Mouse (Mus musculus): ENCODE data around the gene Fam117a. TPM values are rescaled to one million over a fixed set of nuclear protein-coding genes. Genes with fewer than 3 reads are reported as not detected.

Fam117a gene
- 199 and 242 TPM in 2 replicates for polyA plus RNA-seq (2012; ENCODE audit: low replicate concordance)

DNA sequence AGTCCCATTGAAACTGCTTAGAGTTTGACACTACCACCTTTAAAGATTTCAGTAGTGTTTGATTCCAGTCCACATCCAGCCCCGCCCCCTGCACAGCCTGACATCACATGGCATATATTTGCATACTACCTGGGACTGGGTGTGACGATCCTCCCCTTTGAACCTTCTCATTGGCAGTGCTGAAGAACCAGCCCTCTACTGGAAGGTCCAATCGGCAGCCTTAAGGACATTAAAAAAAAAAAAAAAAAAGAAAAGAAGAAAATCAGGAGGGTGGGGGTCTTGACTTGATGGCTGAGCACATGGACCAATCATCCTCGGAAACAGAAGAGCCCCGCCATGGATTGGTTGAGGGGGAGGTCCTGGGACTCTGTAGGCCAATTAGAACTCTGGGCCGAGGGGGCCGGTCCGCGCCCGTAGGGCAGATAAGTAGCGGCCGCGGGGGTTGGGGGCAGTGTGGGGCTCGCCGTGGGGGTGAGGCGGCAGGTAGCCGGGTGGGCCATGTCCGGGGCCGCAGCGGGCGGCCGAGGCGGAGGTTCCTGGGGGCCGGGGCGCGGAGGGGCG is at the start of gene Fam117a:
TSS of gene Fam117a (plus strand) at position 451 of the 561 bp plus-strand sequence.

DNA sequence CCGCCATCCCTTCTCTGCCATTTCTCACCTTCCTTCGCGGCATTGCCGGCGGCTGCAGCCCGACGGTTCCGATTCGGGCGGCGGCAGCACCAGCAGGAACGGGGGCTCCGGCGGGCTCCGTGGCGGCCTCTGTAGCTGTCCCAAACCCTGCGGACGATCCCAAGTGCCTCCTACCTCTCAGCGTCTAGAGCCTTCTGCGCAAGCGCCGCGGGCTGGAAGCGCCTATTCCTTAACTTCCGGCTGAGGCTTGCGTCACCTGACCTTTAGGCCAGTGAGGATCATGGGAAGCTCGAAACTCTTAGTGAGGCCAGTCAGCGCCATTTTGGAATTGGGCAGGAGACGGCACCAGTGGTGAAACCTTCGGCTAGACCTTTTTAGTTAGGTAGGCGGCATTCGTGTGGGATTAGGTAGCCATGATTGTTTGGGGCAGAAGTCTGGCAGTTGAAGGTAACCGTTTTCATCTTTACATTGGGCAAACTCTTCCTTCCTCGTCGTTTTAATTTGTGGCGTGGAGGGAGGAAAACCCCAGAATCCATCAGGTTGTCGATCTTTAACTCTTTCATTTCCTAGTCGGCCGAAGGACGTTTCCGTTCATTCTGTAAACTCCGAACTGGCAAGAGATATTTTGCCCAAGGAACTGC is 26.7 kb upstream of the Fam117a start, which contains the start of gene Kat7:
TSS of gene Kat7 (minus strand) at position 240 of the 641 bp plus-strand sequence.

DNA sequence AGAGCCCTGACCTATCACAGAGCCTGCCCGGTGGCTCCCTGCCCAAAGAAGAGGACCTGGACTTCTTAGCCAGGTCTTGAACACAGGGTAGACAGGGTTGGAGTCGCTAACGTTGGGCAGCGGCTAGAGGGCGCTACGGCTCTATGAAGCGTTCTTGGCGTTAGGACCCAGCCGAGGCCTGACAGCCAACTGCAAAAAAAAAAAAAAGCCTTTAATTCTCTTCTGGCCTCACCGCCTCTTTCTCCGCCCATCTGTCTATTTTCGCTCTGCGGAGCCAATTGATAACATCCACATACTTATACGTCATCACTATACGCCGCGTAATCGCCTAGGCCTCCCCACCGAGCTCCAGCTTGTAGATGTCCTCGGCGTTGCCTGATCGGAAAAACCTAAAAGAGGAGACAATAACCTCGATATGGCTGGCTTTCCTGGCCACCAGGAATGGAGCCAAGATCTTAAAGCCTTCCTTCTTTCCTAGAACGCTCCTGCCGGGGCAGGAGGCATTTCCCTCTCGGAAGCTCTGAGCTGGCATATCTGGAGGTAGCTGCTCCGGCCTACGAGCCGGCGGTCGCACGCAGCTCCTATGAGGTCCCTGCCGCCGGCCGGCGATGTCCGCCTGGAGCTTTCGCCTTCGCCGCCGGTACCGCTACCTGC is 47.6 kb downstream of the Fam117a start, which contains the start of gene Slc35b1:
TSS of gene Slc35b1 (plus strand) at position 374 of the 654 bp plus-strand sequence.

DNA sequence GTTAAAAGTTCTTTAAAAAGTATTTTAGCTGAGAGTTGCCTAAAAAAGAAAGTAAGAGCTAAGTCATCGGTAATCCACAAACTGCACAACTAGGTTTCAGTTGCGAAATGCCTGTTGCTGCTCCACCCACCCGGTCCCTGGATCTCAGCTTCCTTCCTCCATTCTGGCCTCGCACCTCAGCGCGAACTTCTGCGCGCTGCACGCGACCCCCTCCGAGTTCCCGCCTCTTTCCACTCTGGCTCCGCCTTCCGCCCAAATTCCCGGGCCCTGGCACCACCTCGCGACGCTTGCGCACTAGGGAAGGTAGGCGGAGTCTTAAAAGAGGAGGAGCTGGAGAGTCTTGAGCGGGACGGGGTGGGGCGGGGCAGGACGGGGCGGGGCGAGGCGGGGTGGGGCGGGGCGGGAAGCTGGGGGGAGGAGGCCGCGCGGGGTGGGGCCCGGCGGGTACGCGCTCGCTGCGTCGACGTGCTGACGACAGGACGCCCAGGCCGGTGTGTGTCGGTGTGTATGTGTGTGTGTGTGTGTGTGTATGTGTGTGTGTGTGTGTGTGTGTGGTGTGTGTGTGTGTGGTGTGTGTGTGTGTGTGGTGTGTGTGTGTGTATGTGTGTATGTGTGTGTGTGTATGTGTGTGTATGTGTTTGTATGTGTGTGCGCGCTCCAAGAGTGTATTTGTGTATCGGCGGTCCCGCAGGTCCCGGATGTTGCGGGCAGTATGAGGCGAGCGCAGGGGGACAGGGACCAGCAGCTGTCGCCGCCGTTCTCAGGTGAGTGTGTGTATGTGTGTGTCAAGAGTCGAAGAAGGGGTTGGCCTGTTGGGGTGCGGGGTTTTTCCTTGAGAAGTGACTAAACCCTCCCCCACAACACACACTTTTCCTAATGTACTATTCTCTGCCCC is 77.1 kb downstream of the Fam117a start, which contains the start of gene Spop:
TSS of gene Spop (plus strand) at position 440 of the 895 bp plus-strand sequence.

Other genes with a start within 250 kb of the Fam117a start
- 0.11 TPM in 1 of 2 replicates, not detected in the other for gene Dlx3, start 216.9 kb upstream of the Fam117a start, polyA plus RNA-seq (2012; ENCODE audit: low replicate concordance)
- not detected in 2 replicates for gene Dlx4, start 190.8 kb upstream of the Fam117a start, polyA plus RNA-seq (2012; ENCODE audit: low replicate concordance)
- gene Tac4, start 75.5 kb upstream of the Fam117a start, polyA plus RNA-seq (2012; ENCODE audit: low replicate concordance) = 0.18 TPM in 1 of 2 replicates, not detected in the other
- gene Kat7, start 26.8 kb upstream of the Fam117a start, polyA plus RNA-seq (2012; ENCODE audit: low replicate concordance) = 17.9 and 24.9 TPM in 2 replicates
- 6.9 and 7.6 TPM in 2 replicates for gene Slc35b1, start 47.7 kb downstream of the Fam117a start, polyA plus RNA-seq (2012; ENCODE audit: low replicate concordance)
- 35.0 and 60.7 TPM in 2 replicates for gene Spop, start 77.1 kb downstream of the Fam117a start, polyA plus RNA-seq (2012; ENCODE audit: low replicate concordance)
- gene Nxph3, start 177.6 kb downstream of the Fam117a start, polyA plus RNA-seq (2012; ENCODE audit: low replicate concordance) = not detected in 2 replicates